Mouse (Mus musculus): Measurements from ENCODE around the gene Tlr9. TPM values are rescaled to one million over a fixed set of nuclear protein-coding genes. Genes with fewer than 3 reads are reported as not detected.

Gene Tlr9
- total and polyA plus RNA-seq, 3 experiments: not detected

- TF ChIP-seq SIN3A (IDR thresholded peaks at IDR 0.05; ENCODE audit: low read length) (no peak), MYB (IDR thresholded peaks at IDR 0.05; ENCODE audit: low read depth, low read length) (no peak), CTCF (IDR thresholded peaks at IDR 0.05 in 2 of 3, conservative IDR thresholded peaks at IDR 0.05 in 1 of 3; ENCODE audit: control insufficient read depth in 1 of 3, insufficient read depth in 1 of 3, low read depth in 2 of 3, low read length in 3 of 3, poor library complexity in 1 of 3, severe bottlenecking in 1 of 3) (no peak), NELFE (IDR thresholded peaks at IDR 0.05; ENCODE audit: low read depth, low read length) (no peak), ELF1 (IDR thresholded peaks at IDR 0.05; ENCODE audit: low read depth, low read length) (no peak), POLR2A (IDR thresholded peaks at IDR 0.05; ENCODE audit: control insufficient read depth in 1 of 2, insufficient read depth in 1 of 2, low read depth in 1 of 2, low read length in 2 of 2, poor library complexity in 1 of 2) (no peak), ZNF384 (IDR thresholded peaks at IDR 0.05; ENCODE audit: low read depth, low read length) (no peak), SMC3 (IDR thresholded peaks at IDR 0.05; ENCODE audit: low read depth, low read length) (no peak), ZMIZ1 (IDR thresholded peaks at IDR 0.05; ENCODE audit: low read depth, low read length) (no peak), GATA1 (IDR thresholded peaks at IDR 0.05; ENCODE audit: low read depth, low read length) (no peak), JUND (IDR thresholded peaks at IDR 0.05; ENCODE audit: low read depth, low read length) (no peak), MEF2A (IDR thresholded peaks at IDR 0.05; ENCODE audit: extremely low read depth, insufficient replicate concordance, low read depth, low read length, poor library complexity, severe bottlenecking) (no peak), NRF1 (IDR thresholded peaks at IDR 0.05; ENCODE audit: insufficient read depth, low read depth, low read length, poor library complexity, severe bottlenecking) (no peak), ZC3H11A (IDR thresholded peaks at IDR 0.05; ENCODE audit: low read depth, low read length) (no peak), POLR2AphosphoS2 (IDR thresholded peaks at IDR 0.05; ENCODE audit: low read length) (no peak)
- no peak for DNase-seq (ENCODE audit: low read depth, low spot score)
- H3K4me3 ChIP-seq (ENCODE audit: control insufficient read depth in 1 of 2, insufficient read depth in 1 of 2, low read depth in 2 of 2, low read length in 2 of 2): no peak overlapping the region
- H3K9me3 ChIP-seq (replicated peaks; ENCODE audit: insufficient read depth, low read length): no peaks in the 10 kb centered on the region
- H3K27ac ChIP-seq (ENCODE audit: control insufficient read depth, low read depth, low read length): no peak overlapping the region
- H3K79me2 ChIP-seq (ENCODE audit: control insufficient read depth, insufficient read depth, low read length, poor library complexity): no peaks in the 10 kb centered on the region
- H3K9ac ChIP-seq (ENCODE audit: control insufficient read depth, low read depth, low read length, poor library complexity, severe bottlenecking): no peak overlapping the region
- no peaks in the 10 kb centered on the region for H3K4me1 ChIP-seq (ENCODE audit: control insufficient read depth in 1 of 2, insufficient read depth in 2 of 2, low read length in 2 of 2)
- no peaks in the 10 kb centered on the region for H3K27me3 ChIP-seq (ENCODE audit: control insufficient read depth in 1 of 2, insufficient read depth in 2 of 2, low read length in 2 of 2)
- peaks cover 0 to 4% of the 10 kb centered on the region in 2 experiments; a peak in 1 of 4 replicates for H3K36me3 ChIP-seq (ENCODE audit: control insufficient read depth in 1 of 2, insufficient read depth in 2 of 2, low read length in 2 of 2)
Measured at GRCm38 (mm10) chr9:106236156-106236817, 13.9 kb downstream of the Tlr9 start.

GRCm38 (mm10) chr9:106236818-106237211 is 14.4 kb downstream of the Tlr9 start:
- no peak overlapping the region for H3K4me3 ChIP-seq (ENCODE audit: control insufficient read depth in 1 of 2, insufficient read depth in 1 of 2, low read depth in 2 of 2, low read length in 2 of 2)
- peaks cover 0 to 6% of the 10 kb centered on the region in 2 experiments; a peak in 1 of 4 replicates for H3K36me3 ChIP-seq (ENCODE audit: control insufficient read depth in 1 of 2, insufficient read depth in 2 of 2, low read length in 2 of 2)
- DNase-seq (ENCODE audit: low read depth, low spot score): no peak

More at GRCm38 (mm10) chr9:106236818-106237211, 14.4 kb downstream of the Tlr9 start:
- no peaks in the 10 kb centered on the region for H3K79me2 ChIP-seq (ENCODE audit: control insufficient read depth, insufficient read depth, low read length, poor library complexity)
- H3K27ac ChIP-seq (ENCODE audit: control insufficient read depth, low read depth, low read length): no peak overlapping the region
- TF ChIP-seq POLR2A (IDR thresholded peaks at IDR 0.05; ENCODE audit: control insufficient read depth in 1 of 2, insufficient read depth in 1 of 2, low read depth in 1 of 2, low read length in 2 of 2, poor library complexity in 1 of 2): no peak
- TF ChIP-seq MYC (IDR thresholded peaks at IDR 0.05; ENCODE audit: low read depth, low read length): no peak
- no peak for TF ChIP-seq CHD2 (IDR thresholded peaks at IDR 0.05; ENCODE audit: low read length)
- no peak for TF ChIP-seq MAZ (IDR thresholded peaks at IDR 0.05; ENCODE audit: low read depth, low read length)
- no peak for TF ChIP-seq ETS1 (IDR thresholded peaks at IDR 0.05; ENCODE audit: low read depth, low read length)
- TF ChIP-seq CTCF (IDR thresholded peaks at IDR 0.05 in 2 of 3, conservative IDR thresholded peaks at IDR 0.05 in 1 of 3; ENCODE audit: control insufficient read depth in 1 of 3, insufficient read depth in 1 of 3, low read depth in 2 of 3, low read length in 3 of 3, poor library complexity in 1 of 3, severe bottlenecking in 1 of 3): no peak
- TF ChIP-seq HCFC1 (IDR thresholded peaks at IDR 0.05; ENCODE audit: low read depth, low read length): no peak
- no peak for TF ChIP-seq ZNF384 (IDR thresholded peaks at IDR 0.05; ENCODE audit: low read depth, low read length)
- TF ChIP-seq TAL1 (IDR thresholded peaks at IDR 0.05; ENCODE audit: low read length): no peak
- no peak for TF ChIP-seq NRF1 (IDR thresholded peaks at IDR 0.05; ENCODE audit: insufficient read depth, low read depth, low read length, poor library complexity, severe bottlenecking)
- no peaks in the 10 kb centered on the region for H3K9me3 ChIP-seq (replicated peaks; ENCODE audit: insufficient read depth, low read length)
- no peaks in the 10 kb centered on the region for H3K27me3 ChIP-seq (ENCODE audit: control insufficient read depth in 1 of 2, insufficient read depth in 2 of 2, low read length in 2 of 2)
- no peaks in the 10 kb centered on the region for H3K4me1 ChIP-seq (ENCODE audit: control insufficient read depth in 1 of 2, insufficient read depth in 2 of 2, low read length in 2 of 2)
- no peak overlapping the region for H3K9ac ChIP-seq (ENCODE audit: control insufficient read depth, low read depth, low read length, poor library complexity, severe bottlenecking)

Measured in MEL (cell line).